Mouse (Mus musculus) limb, embryonic 14.5 days (tissue): ENCODE results near the gene Unc5b. TPM values are rescaled to one million over a fixed set of nuclear protein-coding genes. Genes with fewer than 3 reads are reported as not detected.
A peak's percentile ranks its signal among the peaks of the same experiment; 100 is the strongest.

ENCODE experiments used
- ATAC-seq: fragments of 200-750 bp; cut with Nextera tagmentation; 2 replicates; pipeline ENCODE4 v1.8.0; 2017; ENCODE audit warnings: low read depth, moderate number of reproducible peaks, moderate TSS enrichment; ENCODE audit not compliant: low FRiP score
- DNase-seq: peaks from one replicate; pipeline ENCODE4 v3.0.0-alpha.2; 2015; ENCODE audit warnings: low spot score
- H3K27ac ChIP-seq: fragments of 300-500 bp; sonication (generic); replicated peaks from 2 replicates; pipeline ENCODE4 v1.5.1; 2014; ENCODE audit warnings: low read depth, mild to moderate bottlenecking, low read length, moderate library complexity, mixed read lengths
- H3K27me3 ChIP-seq: fragments of 300-500 bp; sonication (generic); 2 replicates; pipeline ENCODE4 v1.6.1; 2014; ENCODE audit warnings: low read length, mixed read lengths; ENCODE audit not compliant: control insufficient read depth, insufficient read depth
- H3K36me3 ChIP-seq: fragments of 300-500 bp; sonication (generic); 2 replicates; pipeline ENCODE4 v1.6.1; 2014; ENCODE audit warnings: mild to moderate bottlenecking, low read length, moderate library complexity, mixed read lengths; ENCODE audit not compliant: control insufficient read depth, insufficient read depth
- H3K4me1 ChIP-seq: fragments of 300-500 bp; sonication (generic); 2 replicates; pipeline ENCODE4 v1.6.1; 2014; ENCODE audit warnings: antibody characterized with exemption, low read length, mixed read lengths; ENCODE audit not compliant: control insufficient read depth, insufficient read depth
- H3K4me2 ChIP-seq: fragments of 300-500 bp; sonication (generic); replicated peaks from 2 replicates; pipeline ENCODE4 v1.6.1; 2014; ENCODE audit warnings: low read depth, mild to moderate bottlenecking, low read length, moderate library complexity; ENCODE audit not compliant: severe bottlenecking
- H3K4me3 ChIP-seq: fragments of 300-500 bp; sonication (generic); replicated peaks from 2 replicates; pipeline ENCODE4 v1.5.1; 2014; ENCODE audit warnings: low read length
- H3K9ac ChIP-seq: fragments of 300-500 bp; sonication (generic); 2 replicates; pipeline ENCODE4 v1.6.1; 2014; ENCODE audit warnings: mild to moderate bottlenecking, low read depth, low read length, moderate library complexity; ENCODE audit not compliant: severe bottlenecking
- H3K9me3 ChIP-seq: fragments of 300-500 bp; sonication (generic); 2 replicates; pipeline ENCODE4 v1.6.1; 2016; ENCODE audit warnings: low read length; ENCODE audit not compliant: control insufficient read depth
- POLR2A ChIP-seq: fragments of 200-500 bp; IDR thresholded peaks from 2 replicates; pipeline ENCODE4 v1.8.0; 2012; ENCODE audit warnings: inconsistent platforms, mild to moderate bottlenecking, moderate library complexity, borderline replicate concordance; ENCODE audit not compliant: insufficient read depth, insufficient read length; ENCODE audit errors: extremely low read depth
- WGBS: fragments of 180-500 bp; shearing (Covaris S2); extraction: QIAGEN DNeasy Blood & Tissue Kit; methylation state at CpG from one replicate; pipeline ENCODE4 v1.1.7; 2014; 5-methylcytosine and 5-hydroxymethylcytosine counted together
- polyA plus RNA-seq, 2 experiments: library from polyadenylated mRNA; depleted of rRNA in 1 of 2; stranded (reverse) in 1 of 2; unstranded in 1 of 2; fragments of >200 nt; fragmentation: Nextera tagmentation in 1 of 2; extraction: Ambion mirVana in 1 of 2; gene quantifications; 2 replicates each; pipeline versions ENCODE4 v1.2.1 to v1.2.3; 2012 to 2014

The Unc5b gene
- polyA plus RNA-seq, 2 experiments = 6.2 to 21.8 TPM

DNA sequence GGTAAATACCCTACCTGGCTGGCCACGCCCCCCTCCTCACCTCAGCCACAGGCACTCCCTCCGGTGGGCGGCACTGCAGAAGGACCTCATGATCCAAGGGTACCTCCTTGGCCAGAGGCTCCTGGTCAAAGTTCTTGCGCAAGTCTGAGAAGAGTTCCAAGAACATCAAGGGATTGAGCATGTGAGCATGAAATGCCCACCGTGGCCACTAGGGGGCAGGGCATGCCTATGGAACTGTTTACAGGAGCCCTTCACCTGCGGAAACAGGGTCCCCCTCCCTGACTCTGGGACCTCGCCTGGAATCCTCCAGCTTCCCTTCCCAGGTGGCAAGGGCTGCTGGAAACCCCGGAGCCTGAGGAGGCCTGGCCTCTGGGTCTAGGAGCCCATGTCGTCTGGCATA is 51.8 kb downstream of the Unc5b start:
- Histone ChIP-seq H3K4me3 (no peak overlapping the region), H3K27me3 (no peaks in the 10 kb centered on the region), H3K9ac (no peak overlapping the region), H3K27ac (no peak overlapping the region), H3K4me2 (peak overlapping the region; percentile 33; the same call in 1 of the 2 replicates), H3K36me3 (peaks cover 14% of the 10 kb centered on the region), H3K4me1 (no peaks in the 10 kb centered on the region; the same call in 1 of the 2 replicates), H3K9me3 (no peaks in the 10 kb centered on the region)
- peak; percentile 86 for DNase-seq
- 7% methylated on average over 8 of the region's 9 CpGs for WGBS
- peak; percentile 54 for ATAC-seq
- TF ChIP-seq POLR2A = no peak

DNA sequence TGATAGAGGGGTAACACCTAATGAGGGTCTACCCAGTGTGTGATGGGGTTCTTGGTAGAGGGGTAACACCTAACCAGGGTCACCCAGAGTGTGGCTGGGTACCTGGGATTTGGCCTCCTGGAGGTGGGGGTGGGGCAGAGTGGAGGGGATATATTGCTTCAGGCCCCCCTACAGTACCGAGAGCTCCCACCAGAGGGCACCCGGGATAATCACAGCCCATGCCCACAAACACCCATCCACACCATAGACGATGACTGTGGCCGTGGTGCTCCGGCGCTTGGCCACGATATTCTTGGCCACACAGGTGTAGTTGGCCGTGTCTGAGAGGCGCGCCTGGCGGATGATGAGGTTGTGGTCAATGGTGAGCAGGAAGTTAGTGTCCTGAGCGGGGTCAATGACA is 52.8 kb downstream of the Unc5b start:
- no peak overlapping the region for H3K9ac ChIP-seq
- no peak overlapping the region for H3K4me2 ChIP-seq
- TF ChIP-seq POLR2A = no peak
- H3K36me3 ChIP-seq = peaks cover 24% of the 10 kb centered on the region
- H3K9me3 ChIP-seq = no peaks in the 10 kb centered on the region
- no peak overlapping the region for H3K4me3 ChIP-seq
- no peak overlapping the region for H3K27ac ChIP-seq
- 67% methylated on average over 12 of the region's 12 CpGs for WGBS
- peak; percentile 41; the same call in 1 of the 2 replicates for ATAC-seq
- no peaks in the 10 kb centered on the region; the same call in 1 of the 2 replicates for H3K4me1 ChIP-seq
- peak; percentile 30 for DNase-seq
- H3K27me3 ChIP-seq = no peaks in the 10 kb centered on the region

DNA sequence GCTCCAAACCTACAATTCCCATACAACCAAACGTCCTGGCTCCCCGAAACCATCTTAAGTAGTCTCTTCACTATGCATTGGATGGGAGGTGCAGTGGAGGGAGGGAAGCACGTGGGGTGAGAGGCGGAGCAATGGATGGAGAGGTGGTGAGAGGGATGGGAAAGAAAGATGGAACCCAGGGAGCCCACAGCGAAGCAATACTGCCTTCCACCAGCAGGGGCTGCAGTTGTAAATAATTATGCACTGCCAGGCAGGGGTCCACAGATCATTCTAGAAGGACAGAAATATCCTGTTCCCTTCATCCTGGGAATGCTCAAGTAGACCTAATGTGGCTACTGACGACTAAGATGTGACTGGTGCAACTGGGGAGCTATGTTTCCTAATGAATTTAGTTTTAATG is 55.9 kb downstream of the Unc5b start:
- Histone ChIP-seq H3K27ac (no peak overlapping the region), H3K4me3 (no peak overlapping the region), H3K9me3 (no peaks in the 10 kb centered on the region), H3K27me3 (no peaks in the 10 kb centered on the region), H3K4me1 (no peaks in the 10 kb centered on the region; the same call in 1 of the 2 replicates), H3K9ac (no peak overlapping the region), H3K36me3 (peaks cover 28% of the 10 kb centered on the region; the same call in 1 of the 2 replicates), H3K4me2 (no peak overlapping the region)
- DNase-seq (no peak), ATAC-seq (no peak)
- 74% methylated on average over 6 of the region's 6 CpGs for WGBS
- TF ChIP-seq POLR2A = no peak

DNA sequence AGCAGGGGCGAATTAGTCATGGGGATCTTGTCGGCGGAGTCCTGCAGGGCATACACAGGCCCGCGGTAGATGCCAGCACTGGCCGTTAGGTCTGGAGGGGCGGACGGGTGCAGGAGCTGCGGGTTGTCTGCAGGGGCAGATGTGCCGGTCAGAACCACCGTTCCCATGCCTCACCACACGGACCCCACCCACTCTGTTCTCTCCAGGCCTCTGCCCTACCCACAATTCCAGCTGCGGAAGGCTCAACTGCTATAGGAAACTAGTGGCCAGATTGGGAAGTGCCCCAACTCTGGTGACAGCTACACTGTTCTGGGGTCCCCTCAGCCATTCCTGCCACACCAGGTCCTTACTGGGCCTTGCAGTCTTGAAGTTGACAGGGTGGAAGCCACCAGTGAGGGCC is 56.8 kb downstream of the Unc5b start:
- Histone ChIP-seq H3K27ac (no peak overlapping the region), H3K9me3 (no peaks in the 10 kb centered on the region), H3K4me3 (no peak overlapping the region), H3K4me2 (no peak overlapping the region), H3K36me3 (peaks cover 28% of the 10 kb centered on the region; the same call in 1 of the 2 replicates), H3K4me1 (no peaks in the 10 kb centered on the region), H3K27me3 (no peaks in the 10 kb centered on the region), H3K9ac (no peak overlapping the region)
- 91% methylated on average over 13 of the region's 13 CpGs for WGBS
- DNase-seq (no peak), ATAC-seq (no peak)
- no peak for TF ChIP-seq POLR2A

DNA sequence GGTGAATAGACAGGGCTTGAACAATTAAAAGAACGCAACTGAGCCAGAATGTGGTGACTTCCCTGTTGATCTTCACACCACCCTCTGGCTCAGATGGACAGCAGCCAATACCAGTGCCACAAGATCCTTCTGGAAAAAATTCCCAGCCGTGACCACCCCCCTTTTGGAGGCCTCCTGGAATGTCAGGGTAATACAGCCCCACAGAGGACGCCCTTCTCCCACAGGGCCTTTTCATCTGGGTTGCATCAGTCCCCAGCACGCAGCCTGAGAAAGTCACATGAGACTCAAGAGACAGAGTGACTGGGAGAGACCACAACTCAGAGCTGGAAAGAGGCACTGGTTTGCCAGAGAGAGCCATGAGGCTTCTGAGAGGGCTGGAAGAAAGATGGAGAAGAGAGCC is 60.5 kb downstream of the Unc5b start:
- Histone ChIP-seq H3K4me3 (no peak overlapping the region), H3K27me3 (no peaks in the 10 kb centered on the region), H3K27ac (no peak overlapping the region), H3K9me3 (no peaks in the 10 kb centered on the region), H3K4me2 (no peak overlapping the region), H3K9ac (no peak overlapping the region), H3K36me3 (peaks cover 37% of the 10 kb centered on the region), H3K4me1 (no peaks in the 10 kb centered on the region)
- TF ChIP-seq POLR2A = no peak
- ATAC-seq = no peak
- WGBS = 48% methylated on average over 4 of the region's 4 CpGs
- no peak for DNase-seq

DNA sequence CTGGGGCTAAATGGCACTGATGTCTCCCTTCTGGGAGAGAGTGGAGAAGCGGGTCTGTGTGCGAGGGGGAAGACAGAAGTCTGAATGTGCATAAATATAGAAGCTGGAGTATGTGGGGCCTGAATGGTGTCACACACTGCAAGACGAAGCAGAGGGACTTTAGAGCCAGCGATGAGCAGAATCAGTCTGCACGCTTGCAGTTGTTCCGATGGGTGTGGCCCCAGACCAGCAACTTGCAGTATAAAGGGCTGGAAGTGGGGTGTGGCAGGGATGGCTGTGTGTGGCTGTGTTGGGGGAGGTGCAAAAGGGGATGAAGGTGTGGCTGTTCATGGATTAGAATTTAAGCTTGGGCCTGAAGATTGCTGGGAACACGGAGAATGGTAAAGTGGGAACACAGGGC is 62.8 kb downstream of the Unc5b start:
- Histone ChIP-seq H3K4me1 (no peaks in the 10 kb centered on the region), H3K27me3 (no peaks in the 10 kb centered on the region), H3K4me3 (no peak overlapping the region), H3K4me2 (no peak overlapping the region), H3K27ac (no peak overlapping the region), H3K36me3 (peaks cover 36% of the 10 kb centered on the region), H3K9me3 (no peaks in the 10 kb centered on the region), H3K9ac (no peak overlapping the region)
- ATAC-seq (no peak), DNase-seq (no peak)
- 89% methylated on average over 7 of the region's 7 CpGs for WGBS
- no peak for TF ChIP-seq POLR2A
